Mouse (Mus musculus): ENCODE data around the gene Tcirg1.

Gene Tcirg1

GRCm38 (mm10) chr19:3926685-3927084 is 19.8 kb upstream of the Tcirg1 start:
- no peak for DNase-seq (ENCODE audit: low read depth)

- peak; percentile 15 for DNase-seq (ENCODE audit: low read depth)
Measured at GRCm38 (mm10) chr19:3926279-3926678, 19.3 kb upstream of the Tcirg1 start.

- DNase-seq (ENCODE audit: low read depth), result no peak
Measured at GRCm38 (mm10) chr19:3925859-3926258, 18.9 kb upstream of the Tcirg1 start.

GRCm38 (mm10) chr19:3924868-3925267 is 17.9 kb upstream of the Tcirg1 start:
- DNase-seq (ENCODE audit: low read depth), result no peak

- no peak for DNase-seq (ENCODE audit: low read depth)
Measured at GRCm38 (mm10) chr19:3924190-3924589, 17.3 kb upstream of the Tcirg1 start.

- DNase-seq (ENCODE audit: low read depth), result peak; percentile 18
Measured at GRCm38 (mm10) chr19:3923586-3923985, 16.7 kb upstream of the Tcirg1 start.

- no peak for DNase-seq (ENCODE audit: low read depth)
Measured at GRCm38 (mm10) chr19:3922661-3923371, 15.9 kb upstream of the Tcirg1 start.

GRCm38 (mm10) chr19:3919928-3920327 is 13.0 kb upstream of the Tcirg1 start:
- no peak for DNase-seq (ENCODE audit: low read depth)

- DNase-seq (ENCODE audit: low read depth), result no peak
Measured at GRCm38 (mm10) chr19:3916727-3917126, 9.8 kb upstream of the Tcirg1 start.

GRCm38 (mm10) chr19:3914535-3914934 is 7.6 kb upstream of the Tcirg1 start:
- DNase-seq (ENCODE audit: low read depth), result peak; percentile 23

- no peak for DNase-seq (ENCODE audit: low read depth)
Measured at GRCm38 (mm10) chr19:3913692-3914091, 6.8 kb upstream of the Tcirg1 start.

GRCm38 (mm10) chr19:3912337-3913204 is 5.6 kb upstream of the Tcirg1 start, which contains the start of gene Ndufs8:
Gene Ndufs8 (minus strand): TSS chr19:3912774.
- peak; percentile 100 for DNase-seq (ENCODE audit: low read depth)

GRCm38 (mm10) chr19:3910206-3910605 is 3.3 kb upstream of the Tcirg1 start:
- DNase-seq (ENCODE audit: low read depth), result no peak

GRCm38 (mm10) chr19:3907876-3908660 is 1.1 kb upstream of the Tcirg1 start:
- no peak for DNase-seq (ENCODE audit: low read depth)

GRCm38 (mm10) chr19:3906326-3906725 is 607 bp downstream of the Tcirg1 start:
- peak; percentile 45 for DNase-seq (ENCODE audit: low read depth)

- peak; percentile 92 for DNase-seq (ENCODE audit: low read depth)
Measured at GRCm38 (mm10) chr19:3905261-3905969, 1.5 kb downstream of the Tcirg1 start.

GRCm38 (mm10) chr19:3904363-3904675 is 2.6 kb downstream of the Tcirg1 start:
- DNase-seq (ENCODE audit: low read depth), result no peak

- DNase-seq (ENCODE audit: low read depth), result no peak
Measured at GRCm38 (mm10) chr19:3903648-3904362, 3.1 kb downstream of the Tcirg1 start.

- DNase-seq (ENCODE audit: low read depth), result no peak
Measured at GRCm38 (mm10) chr19:3902966-3903365, 4.0 kb downstream of the Tcirg1 start.

GRCm38 (mm10) chr19:3899618-3900017 is 7.3 kb downstream of the Tcirg1 start:
- DNase-seq (ENCODE audit: low read depth), result no peak

- no peak for DNase-seq (ENCODE audit: low read depth)
Measured at GRCm38 (mm10) chr19:3898952-3899351, 8.0 kb downstream of the Tcirg1 start.

Data from 416B (cell line).